Mouse (Mus musculus): Measurements from ENCODE around the gene Ankrd13d.
"Not testable (repeated sequence)": the region's sequence is repeated elsewhere in the genome, so short reads cannot be mapped to it uniquely, and the experiment has no call there.

Ankrd13d gene

GRCm38 (mm10) chr19:4261038-4261698 lies 21.8 kb downstream of the Ankrd13d start:
- no peak for DNase-seq

- DNase-seq, result no peak
These were observed 25.1 kb downstream of the Ankrd13d start for GRCm38 (mm10) chr19:4257897-4258252.

DNA sequence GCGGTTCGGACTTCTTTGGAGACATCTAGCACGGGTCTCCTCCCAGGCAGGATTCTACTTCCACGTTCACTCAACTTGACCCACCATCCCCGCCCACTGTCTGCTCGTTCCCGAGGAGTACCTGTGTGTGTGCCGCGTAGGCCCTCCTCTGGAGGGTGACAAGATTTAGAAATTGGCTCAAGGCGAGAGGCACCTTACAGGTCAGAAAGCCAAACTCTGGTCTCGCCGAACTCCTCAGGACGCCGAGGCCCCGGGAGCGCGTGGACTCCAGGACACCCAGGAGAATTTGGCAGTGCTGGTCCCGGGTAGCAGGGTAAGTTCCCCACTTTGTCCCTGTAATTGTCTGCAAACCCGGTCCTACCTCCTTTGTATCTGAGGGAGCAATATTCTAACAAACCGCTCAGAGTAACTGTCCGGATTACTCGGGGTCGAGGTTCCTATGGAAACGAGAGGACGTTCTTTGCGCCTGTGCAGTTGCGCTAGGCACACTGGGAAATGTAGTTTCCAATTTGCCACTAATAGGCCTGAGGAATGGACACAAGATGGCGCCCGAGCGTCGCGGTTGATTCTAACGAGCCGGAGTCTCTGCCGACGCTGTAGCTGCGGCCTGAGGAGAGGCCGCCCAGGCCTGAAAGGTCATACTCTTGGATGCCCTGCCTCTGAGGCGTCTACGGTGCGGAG lies 25.6 kb downstream of the Ankrd13d start:
- DNase-seq, result peak; percentile 91

DNA sequence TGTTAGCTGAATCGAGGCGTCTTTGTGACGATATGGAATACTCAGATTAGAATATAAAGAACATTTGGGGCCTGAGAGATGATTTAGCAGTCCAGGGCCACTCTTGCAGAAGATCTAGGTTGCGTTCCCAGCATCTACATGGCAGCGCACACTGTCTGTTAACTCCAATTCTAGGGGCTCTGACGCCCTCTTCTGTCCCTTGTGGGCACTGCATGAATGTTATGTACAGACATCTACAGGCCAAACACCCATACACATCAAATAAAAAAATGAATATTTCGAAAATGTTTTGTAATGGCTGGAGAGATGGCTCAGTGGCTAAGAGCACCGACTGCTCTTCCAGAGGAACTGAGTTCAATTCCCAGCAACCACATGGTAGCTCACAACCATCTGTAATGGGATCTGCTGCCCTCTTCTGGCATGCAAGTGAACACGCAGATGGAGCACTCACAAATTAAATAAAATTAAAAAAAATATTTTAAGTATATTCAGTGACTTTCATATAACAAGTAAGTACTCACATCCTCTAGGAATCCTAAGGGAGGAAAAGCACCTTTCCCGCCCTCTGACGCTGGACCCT lies 27.3 kb downstream of the Ankrd13d start:
- DNase-seq, result no peak

- DNase-seq, result no peak
These were observed 28.7 kb downstream of the Ankrd13d start for GRCm38 (mm10) chr19:4254230-4254629.

DNA sequence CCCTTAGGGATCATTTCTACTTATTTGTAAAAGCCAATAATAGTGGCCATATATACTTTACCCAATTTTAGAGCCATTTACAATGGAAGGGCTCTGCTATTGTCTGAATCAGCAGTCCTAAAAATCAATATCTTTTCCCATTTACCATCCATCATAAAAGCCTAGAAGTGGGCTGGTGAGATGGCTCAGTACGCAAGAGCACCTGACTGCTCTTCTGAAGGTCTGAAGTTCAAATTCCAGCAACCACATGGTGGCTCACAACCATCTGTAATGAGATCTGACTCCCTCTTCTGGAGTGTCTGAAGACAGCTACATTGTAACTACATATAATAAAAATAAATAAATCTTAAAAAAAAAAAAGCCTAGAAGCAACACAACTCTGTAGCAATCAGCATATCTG lies 34.3 kb downstream of the Ankrd13d start:
- DNase-seq, result not testable (repeated sequence)

GRCm38 (mm10) chr19:4247010-4247409 lies 35.9 kb downstream of the Ankrd13d start:
- no peak for DNase-seq

GRCm38 (mm10) chr19:4244775-4245174 lies 38.2 kb downstream of the Ankrd13d start:
- no peak for DNase-seq

GRCm38 (mm10) chr19:4242416-4242815 lies 40.5 kb downstream of the Ankrd13d start:
- no peak for DNase-seq

DNA sequence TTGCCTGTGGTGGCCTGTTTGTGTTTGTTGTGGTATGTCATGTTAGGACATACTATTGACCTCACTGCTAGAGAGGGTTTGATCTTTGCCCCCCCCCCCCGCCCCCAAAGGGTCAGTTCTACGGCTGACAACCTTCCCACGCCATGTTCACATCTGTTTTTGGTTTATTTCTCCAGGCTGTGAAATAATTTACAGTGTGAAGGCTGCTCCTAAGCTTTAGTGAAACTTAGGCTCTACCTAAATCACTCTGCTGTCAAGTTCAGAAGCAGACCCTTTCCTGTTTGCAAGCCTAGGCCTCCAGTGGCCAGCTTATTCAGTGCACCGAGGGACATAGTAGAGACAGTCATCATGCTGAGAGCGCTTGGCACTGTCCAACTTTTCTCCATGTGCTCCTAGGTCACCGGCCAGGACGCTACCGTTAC lies 42.7 kb downstream of the Ankrd13d start:
- no peak for DNase-seq

- DNase-seq, result no peak
These were observed 48.4 kb downstream of the Ankrd13d start for GRCm38 (mm10) chr19:4234548-4234947.

DNA sequence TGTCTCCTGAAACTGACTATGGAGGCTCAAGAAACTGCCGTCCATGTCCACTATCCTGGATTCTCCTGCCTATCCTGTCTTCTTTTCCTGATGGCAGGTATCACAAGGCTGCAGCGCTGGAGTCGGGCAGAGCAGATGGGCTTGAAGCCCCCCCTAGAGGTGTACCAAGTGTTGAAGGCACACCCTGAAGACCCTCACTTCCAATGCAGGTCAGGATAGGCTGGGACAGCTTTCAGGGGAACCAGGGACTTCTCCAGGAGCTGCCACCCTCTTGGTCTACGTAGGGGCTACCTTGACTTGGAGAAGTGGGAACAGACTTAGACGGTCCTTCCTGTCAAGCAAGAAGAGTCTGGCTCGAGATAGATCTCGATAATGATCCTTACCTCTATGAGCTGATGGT lies 50.3 kb downstream of the Ankrd13d start:
- DNase-seq, result no peak

DNA sequence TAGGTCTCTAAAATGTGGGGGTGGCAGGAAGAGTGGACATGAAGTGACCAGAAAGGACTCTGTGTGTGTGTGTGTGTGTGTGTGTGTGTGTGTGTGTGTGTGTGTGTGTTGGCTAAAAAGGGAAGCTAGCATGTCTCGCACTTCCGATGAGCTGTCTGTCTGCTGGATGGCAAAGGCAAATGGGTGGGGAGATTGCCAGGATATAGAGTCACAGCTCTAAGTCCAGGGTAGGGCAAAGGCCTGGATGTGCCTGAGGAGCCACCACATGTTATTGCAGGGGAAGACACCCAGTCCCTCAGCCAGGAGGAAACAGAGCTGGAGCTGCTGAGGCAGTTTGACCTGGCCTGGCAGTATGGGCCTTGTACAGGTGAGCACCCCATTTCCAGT lies 50.8 kb downstream of the Ankrd13d start:
- DNase-seq, result no peak

- peak; percentile 96 for DNase-seq
These were observed 51.4 kb downstream of the Ankrd13d start, which contains the start of gene Pold4 for GRCm38 (mm10) chr19:4231253-4232185. Gene Pold4, plus strand, starts transcription at chr19:4231899.

- DNase-seq, result no peak
These were observed 52.5 kb downstream of the Ankrd13d start for GRCm38 (mm10) chr19:4230415-4230814.

DNA sequence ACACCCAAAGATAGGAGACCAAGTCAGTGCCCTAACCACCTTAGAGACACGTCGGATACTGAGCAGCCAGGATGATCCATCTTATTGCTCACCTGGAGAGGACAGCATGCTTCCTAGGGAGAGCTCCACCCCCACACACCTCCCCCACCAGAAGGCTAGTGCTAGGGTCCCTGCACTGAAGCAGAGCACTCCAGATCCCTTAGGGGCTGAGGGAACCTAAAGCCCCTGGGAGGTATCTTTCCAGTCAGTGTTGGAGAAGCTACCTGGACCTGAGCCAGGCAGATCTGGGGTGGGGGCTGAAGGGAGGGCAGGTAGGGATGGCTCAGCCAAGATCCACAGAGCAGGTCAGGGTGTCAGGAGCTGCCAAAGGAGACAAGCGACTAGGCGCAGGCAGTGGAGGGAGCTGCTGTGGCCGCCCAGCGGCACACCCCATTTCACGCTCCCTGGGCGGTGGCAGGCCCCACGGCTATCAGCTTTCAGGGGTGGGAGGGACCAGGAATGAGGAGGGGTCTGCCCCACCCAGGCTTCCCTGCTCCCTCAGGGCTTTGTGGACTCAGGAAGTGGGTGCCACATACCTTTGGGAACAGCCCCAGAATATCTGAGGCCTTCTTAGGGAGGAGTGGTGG lies 53.4 kb downstream of the Ankrd13d start:
- DNase-seq, result no peak

GRCm38 (mm10) chr19:4228891-4229290 lies 54.0 kb downstream of the Ankrd13d start:
- no peak for DNase-seq

GRCm38 (mm10) chr19:4227894-4228678 lies 54.9 kb downstream of the Ankrd13d start:
- DNase-seq, result peak; percentile 67

DNA sequence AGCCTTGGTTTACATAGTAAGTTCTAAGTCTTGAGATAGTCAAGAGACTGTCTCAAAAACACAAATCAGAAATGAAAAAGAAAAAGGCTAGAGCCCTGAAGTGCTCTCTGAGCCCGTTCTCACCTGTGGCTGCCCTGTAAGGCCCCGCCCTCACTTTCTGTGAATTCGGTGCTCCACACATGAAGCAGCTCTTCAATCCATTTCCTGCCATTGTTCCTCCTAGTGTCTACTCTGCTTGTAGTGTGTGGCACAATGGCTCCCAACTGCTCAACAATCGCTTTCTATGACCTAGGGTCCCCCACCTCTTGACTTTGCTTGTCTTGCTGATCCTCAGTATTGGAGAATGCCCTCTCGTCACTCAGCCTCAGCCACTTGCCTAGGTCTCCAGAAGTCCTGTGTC lies 55.5 kb downstream of the Ankrd13d start:
- DNase-seq, result no peak

DNA sequence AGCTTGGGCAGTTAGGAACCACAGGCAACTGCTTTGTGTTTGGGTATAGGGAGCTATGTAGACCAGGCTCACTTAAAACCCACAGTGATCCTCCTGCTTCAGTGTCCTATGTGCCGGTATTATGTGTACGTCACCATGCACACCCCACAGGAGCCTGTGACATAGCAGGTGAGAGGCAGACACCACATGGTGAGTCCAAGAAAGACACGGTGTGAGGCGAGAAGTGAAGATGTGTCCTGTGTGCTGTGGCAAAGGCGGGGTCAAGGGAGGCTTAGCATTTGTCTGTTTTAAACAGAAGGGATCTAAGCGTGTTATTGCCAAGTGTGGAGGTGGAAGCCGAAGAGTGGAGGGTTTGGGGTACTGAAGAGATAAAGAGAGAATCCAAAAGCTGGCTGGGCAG lies 56.2 kb downstream of the Ankrd13d start:
- no peak for DNase-seq

- no peak for DNase-seq
These were observed 60.8 kb downstream of the Ankrd13d start for GRCm38 (mm10) chr19:4222165-4222564.
